Mouse (Mus musculus) intestine, embryonic 16.5 days (tissue): ENCODE measurements at regions not wholly inside any gene's neighbourhood (a gene's known extent, or its start where the extent isn't known, plus 50 kb on each side); places are given as distances from the start of the nearest gene placed in this dataset.

Experiments used
- ATAC-seq: fragments of 200-750 bp; cut with Nextera tagmentation; 2 replicates; pipeline ENCODE4 v1.8.0; 2017; ENCODE audit warnings: moderate TSS enrichment, moderate library complexity
- H3K27ac ChIP-seq: fragments of 300-500 bp; sonication (generic); 2 replicates; pipeline ENCODE4 v1.5.1; 2014; ENCODE audit warnings: mild to moderate bottlenecking, low read length
- H3K27me3 ChIP-seq: fragments of 300-500 bp; sonication (generic); replicated peaks from 2 replicates; pipeline ENCODE4 v1.6.1; 2014; ENCODE audit warnings: low read length, control low read depth, mixed read lengths; ENCODE audit not compliant: control insufficient read depth, insufficient read depth
- H3K36me3 ChIP-seq: fragments of 300-500 bp; sonication (generic); 2 replicates; pipeline ENCODE4 v1.6.1; 2014; ENCODE audit warnings: low read length, control low read depth; ENCODE audit not compliant: control insufficient read depth, insufficient read depth
- H3K4me1 ChIP-seq: fragments of 300-500 bp; sonication (generic); 2 replicates; pipeline ENCODE4 v1.6.1; 2014; ENCODE audit warnings: low read length, control low read depth, mixed read lengths; ENCODE audit not compliant: control insufficient read depth, insufficient read depth
- H3K4me2 ChIP-seq: fragments of 300-500 bp; sonication (generic); 2 replicates; pipeline ENCODE4 v1.6.1; 2014; ENCODE audit warnings: low read depth, low read length, control low read depth
- H3K4me3 ChIP-seq: fragments of 300-500 bp; sonication (generic); 2 replicates; pipeline ENCODE4 v1.5.1; 2014; ENCODE audit warnings: mild to moderate bottlenecking, low read length
- H3K9ac ChIP-seq: fragments of 300-500 bp; sonication (generic); 2 replicates; pipeline ENCODE4 v1.6.1; 2014; ENCODE audit warnings: low read depth, low read length
- H3K9me3 ChIP-seq: fragments of 300-500 bp; sonication (generic); 2 replicates; pipeline ENCODE4 v1.6.1; 2016; ENCODE audit warnings: low read length, control low read depth; ENCODE audit not compliant: control insufficient read depth
- WGBS: fragments of 180-500 bp; shearing (Covaris S2); extraction: QIAGEN DNeasy Blood & Tissue Kit; methylation state at CpG from one replicate; pipeline ENCODE4 v1.1.7; 2014; 5-methylcytosine and 5-hydroxymethylcytosine counted together

GRCm38 (mm10) chr1:97366541-97366940, 238.4 kb upstream of the Slco6c1 start:
- WGBS = 80% methylated on average over 2 of the region's 2 CpGs
- no peak overlapping the region for H3K4me2 ChIP-seq

GRCm38 (mm10) chr1:97319622-97320021, 191.5 kb upstream of the Slco6c1 start:
- no peaks in the 10 kb centered on the region for H3K27me3 ChIP-seq
- ATAC-seq = peak; percentile 36; the same call in 1 of the 2 replicates
- H3K9ac ChIP-seq = no peak overlapping the region
- no peaks in the 10 kb centered on the region for H3K4me1 ChIP-seq
- H3K9me3 ChIP-seq = no peaks in the 10 kb centered on the region
- H3K27ac ChIP-seq = no peak overlapping the region
- WGBS = 62% methylated on average over 2 of the region's 2 CpGs
- H3K4me3 ChIP-seq = no peak overlapping the region
- no peak overlapping the region for H3K4me2 ChIP-seq
- H3K36me3 ChIP-seq = no peaks in the 10 kb centered on the region

More at GRCm38 (mm10) chr1:97366541-97366940, 238.4 kb upstream of the Slco6c1 start:
- no peak overlapping the region for H3K9ac ChIP-seq
- no peak overlapping the region for H3K4me3 ChIP-seq
- no peak overlapping the region for H3K27ac ChIP-seq
- no peaks in the 10 kb centered on the region for H3K27me3 ChIP-seq
- H3K9me3 ChIP-seq = no peaks in the 10 kb centered on the region
- H3K4me1 ChIP-seq = no peaks in the 10 kb centered on the region
- ATAC-seq = no peak
- H3K36me3 ChIP-seq = no peaks in the 10 kb centered on the region
